Mouse (Mus musculus) kidney, adult 8-10 months (tissue): ENCODE measurements around the gene Hdhd5.

Experiments
- DNase-seq, 2 experiments: peaks; one replicate each; pipeline ENCODE4 v3.0.0; 2022

The Hdhd5 gene

GRCm38 (mm10) chr6:120482021-120482420 is 49.1 kb downstream of the Hdhd5 start:
- no peak for DNase-seq

- DNase-seq = no peak
These were observed 49.6 kb downstream of the Hdhd5 start for GRCm38 (mm10) chr6:120481538-120481937.

GRCm38 (mm10) chr6:120480361-120480760 is 50.8 kb downstream of the Hdhd5 start:
- no peak for DNase-seq

GRCm38 (mm10) chr6:120479302-120479701 is 51.8 kb downstream of the Hdhd5 start:
- DNase-seq = no peak

- peak; percentile 56 to 60 for DNase-seq
These were observed 55.8 kb downstream of the Hdhd5 start for GRCm38 (mm10) chr6:120475288-120475687.

GRCm38 (mm10) chr6:120473427-120473826 is 57.7 kb downstream of the Hdhd5 start:
- peak; percentile 38 to 46 for DNase-seq

- no peak for DNase-seq
These were observed 58.5 kb downstream of the Hdhd5 start for GRCm38 (mm10) chr6:120472455-120473140.

- DNase-seq = no peak
These were observed 59.1 kb downstream of the Hdhd5 start for GRCm38 (mm10) chr6:120471991-120472441.

GRCm38 (mm10) chr6:120470666-120471065 is 60.5 kb downstream of the Hdhd5 start:
- no peak for DNase-seq

- DNase-seq = no peak
These were observed 61.3 kb downstream of the Hdhd5 start for GRCm38 (mm10) chr6:120469770-120470169.

GRCm38 (mm10) chr6:120469268-120469667 is 61.9 kb downstream of the Hdhd5 start:
- DNase-seq = no peak

- no peak for DNase-seq
These were observed 62.9 kb downstream of the Hdhd5 start for GRCm38 (mm10) chr6:120468259-120468658.

GRCm38 (mm10) chr6:120466609-120467329 is 64.3 kb downstream of the Hdhd5 start:
- DNase-seq = peak; percentile 62 to 66

- DNase-seq = no peak
These were observed 65.7 kb downstream of the Hdhd5 start for GRCm38 (mm10) chr6:120465393-120465792.

- DNase-seq = no peak
These were observed 66.6 kb downstream of the Hdhd5 start for GRCm38 (mm10) chr6:120464406-120464939.

- DNase-seq = peak in 1 of 2 experiments; percentile 45
These were observed 67.2 kb downstream of the Hdhd5 start for GRCm38 (mm10) chr6:120463884-120464283.

GRCm38 (mm10) chr6:120463086-120463871 is 67.8 kb downstream of the Hdhd5 start, which contains the start of gene Il17ra:
Gene Il17ra, plus strand, starts transcription at chr6:120463247.
- peak; percentile 86 for DNase-seq

- no peak for DNase-seq
These were observed 68.9 kb downstream of the Hdhd5 start for GRCm38 (mm10) chr6:120462251-120462650.

GRCm38 (mm10) chr6:120461217-120461616 is 69.9 kb downstream of the Hdhd5 start:
- DNase-seq = no peak
